Comparison of ENCODE assay signal across 8 mouse cellular contexts in the genomic region with DNA sequence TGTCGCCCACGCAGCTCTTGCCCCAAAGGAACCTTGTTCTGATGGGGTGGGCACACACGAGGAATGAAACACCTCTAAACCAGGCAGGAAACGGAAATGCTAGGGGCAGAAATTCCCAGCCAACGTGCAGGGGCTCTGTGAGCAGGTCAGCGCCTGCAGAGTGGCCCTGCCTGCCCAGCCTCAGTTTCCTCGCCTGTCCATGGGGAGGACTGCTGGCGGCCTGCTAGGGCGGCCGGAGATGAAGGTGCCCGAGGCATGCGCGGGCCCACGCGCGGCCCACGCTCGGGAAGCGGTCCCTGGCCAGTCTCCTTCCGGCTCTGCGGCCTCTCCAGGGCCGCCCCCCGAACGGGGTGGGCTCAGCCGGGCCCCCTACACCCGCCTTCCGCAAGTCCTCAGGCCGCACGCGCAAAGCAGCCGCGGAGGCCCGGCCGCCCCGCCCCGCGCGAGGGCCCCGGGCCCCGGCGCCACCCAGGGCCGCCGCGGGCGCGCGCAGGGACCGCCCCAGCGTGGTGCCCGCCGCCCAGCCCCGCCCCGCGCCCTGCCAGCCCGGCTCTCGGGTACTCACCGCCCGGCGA. TPM values are rescaled to one million over a fixed set of nuclear protein-coding genes. Genes with fewer than 3 reads are reported as not detected.
DNase-seq lines count a peak whose midpoint lies in the region; ATAC-seq and TF ChIP-seq lines count a peak whose summit lies in the region.

No protein-coding gene starts in this region.

- peak overlapping the region; percentile 29; the same call in 1 of the 2 replicates for H3K27ac ChIP-seq in kidney, embryonic 16.5 days (ENCODE audit: low read length)

- H3K4me1 ChIP-seq in kidney, embryonic 16.5 days (ENCODE audit: insufficient read depth, low read length) = peaks cover 13% of the 10 kb centered on the region

- 3% methylated on average over 46 of the region's 59 CpGs for whole genome bisulfite sequencing in kidney, embryonic 16.5 days

- DNase-seq in kidney, postnatal 25 days = no peak
- peak; percentile 72 for DNase-seq in brain, embryonic 14.5 days (ENCODE audit: low read depth)
- DNase-seq in layer of hippocampus, postnatal 10 days (ENCODE audit: low spot score in 2 of 2) = peak; percentile 54 to 61
- DNase-seq in spleen, adult 12 weeks (ENCODE audit: low spot score) = peak; percentile 7
- DNase-seq in cerebellum, postnatal 4 days (ENCODE audit: low spot score in 2 of 2) = no peak

- peak; percentile 91 for ATAC-seq in kidney, embryonic 16.5 days (ENCODE audit: low FRiP score, low TSS enrichment)
- peak; percentile 54 for ATAC-seq in granulocyte monocyte progenitor cell, adult 5-6 weeks (replicated peaks; ENCODE audit: poor library complexity, severe bottlenecking)
- peak; percentile 45; the same call in 1 of the 2 replicates for ATAC-seq in megakaryocyte-erythroid progenitor cell, adult 5-6 weeks (replicated peaks; ENCODE audit: low FRiP score, low TSS enrichment, poor library complexity, severe bottlenecking)

- H3K27me3 ChIP-seq in kidney, embryonic 16.5 days (ENCODE audit: insufficient read depth, low read length) = peaks cover 7% of the 10 kb centered on the region

- no peaks in the 10 kb centered on the region for H3K9me3 ChIP-seq in kidney, embryonic 16.5 days (ENCODE audit: low read length)

- TF ChIP-seq POLR2A in brain, embryonic 14.5 days (IDR thresholded peaks at IDR 0.05; ENCODE audit: borderline replicate concordance, extremely low read depth, insufficient read depth, insufficient read length, poor library complexity, severe bottlenecking) = peak; percentile 32; the same call in 1 of the 2 replicates

- peak overlapping the region; percentile 86 for H3K9ac ChIP-seq in kidney, embryonic 16.5 days (replicated peaks; ENCODE audit: low read length)

- peak overlapping the region; percentile 98 for H3K4me2 ChIP-seq in kidney, embryonic 16.5 days (replicated peaks; ENCODE audit: low read depth, low read length)

- TF ChIP-seq CTCF in brain, embryonic 14.5 days (IDR thresholded peaks at IDR 0.05; ENCODE audit: borderline replicate concordance, extremely low read depth, insufficient read depth, insufficient read length) = no peak

- H3K36me3 ChIP-seq in kidney, embryonic 16.5 days (ENCODE audit: insufficient read depth, low read length) = no peaks in the 10 kb centered on the region

- H3K4me3 ChIP-seq in kidney, embryonic 16.5 days (ENCODE audit: low read length) = peak overlapping the region; percentile 66

RNA-seq across cellular contexts. Expression of a gene that starts 0.4 kb away (rescaled TPM):
- 3.4 and 3.7 TPM in 2 replicates for polyA plus RNA-seq in kidney, embryonic 16.5 days (2015; fragmentation: Nextera tagmentation; extraction: Ambion mirVana)
- polyA plus RNA-seq in brain, embryonic 14.5 days (2012; rRNA removed) = 65.9 and 96.3 TPM in 2 replicates
- 0.47 TPM in 1 of 2 replicates, not detected in the other for total RNA-seq in granulocyte monocyte progenitor cell, adult 5-6 weeks (2014; fragmentation: Nextera tagmentation)
- total RNA-seq in granulocyte monocyte progenitor cell, adult 5-6 weeks (2017) = not detected in 2 replicates
- total RNA-seq in layer of hippocampus, postnatal 10 days (2021) = 100 to 1,000 TPM; 164 to 176 TPM
- total RNA-seq in megakaryocyte-erythroid progenitor cell, adult 5-6 weeks (2014; fragmentation: Nextera tagmentation) = not detected in 2 replicates
- total RNA-seq in megakaryocyte-erythroid progenitor cell, adult 5-6 weeks (2017) = 0.11 TPM in 1 of 2 replicates, not detected in the other

Comparison
In these comparisons a context has a peak if more than half of its experiments do, and no peak if none do; other contexts are left out.
1. DNase-seq: peak in brain, embryonic 14.5 days (single experiment), layer of hippocampus, postnatal 10 days (2 of 2) and spleen, adult 12 weeks (single experiment); none in kidney, postnatal 25 days (0 of 2) and cerebellum, postnatal 4 days (0 of 2).
2. RNA of a gene that starts 0.4 kb away (total RNA-seq): 164 to 176 TPM in layer of hippocampus, postnatal 10 days; 0.47 TPM in granulocyte monocyte progenitor cell, adult 5-6 weeks and 0.11 TPM in megakaryocyte-erythroid progenitor cell, adult 5-6 weeks; every median in the first group is over 100 times any median in the second.
3. Peak in every context shown above with its lines, with median percentiles within 50 percentile points of each other: ATAC-seq.